Mouse (Mus musculus) cerebellum, adult 2 months (tissue): ENCODE results near the gene Vamp9. TPM values are rescaled to one million over a fixed set of nuclear protein-coding genes. Genes with fewer than 3 reads are reported as not detected.

Experiments
- DNase-seq, 2 experiments: peaks; one replicate each; pipeline ENCODE4 v3.0.0; 2021
- H3K27ac ChIP-seq: fragments of 200-500 bp; 2 replicates; pipeline ENCODE4 v1.5.1; 2012; ENCODE audit warnings: low read length, control low read depth, inconsistent platforms; ENCODE audit not compliant: insufficient read depth
- H3K27me3 ChIP-seq: fragments of 200-500 bp; 2 replicates; pipeline ENCODE4 v1.6.1; 2012; ENCODE audit warnings: inconsistent platforms, mild to moderate bottlenecking, low read length, moderate library complexity; ENCODE audit not compliant: control insufficient read depth, insufficient read depth
- H3K4me1 ChIP-seq: fragments of 200-500 bp; 2 replicates; pipeline ENCODE4 v1.6.1; 2011; ENCODE audit warnings: low read length; ENCODE audit not compliant: control insufficient read depth, insufficient read depth
- H3K4me3 ChIP-seq: fragments of 200-500 bp; replicated peaks from 2 replicates; pipeline ENCODE3; 2011; ENCODE audit warnings: mild to moderate bottlenecking, low read depth, low read length, control low read depth; ENCODE audit not compliant: insufficient read depth
- CTCF ChIP-seq: fragments of 200-500 bp; IDR thresholded peaks from 2 replicates; pipeline ENCODE4 v1.5.1; 2011; ENCODE audit warnings: low read depth, mild to moderate bottlenecking, control low read depth, low read length, moderate library complexity, borderline replicate concordance; ENCODE audit not compliant: insufficient read depth
- POLR2A ChIP-seq: fragments of 200-500 bp; IDR thresholded peaks from 2 replicates; pipeline ENCODE4 v1.6.1; 2011; ENCODE audit warnings: low read length, control low read depth, borderline replicate concordance; ENCODE audit not compliant: insufficient read depth
- WGBS: fragments of 180-500 bp; shearing (Covaris S2); methylation state at CpG from one replicate; pipeline ENCODE4 v1.1.7; 2018; 5-methylcytosine and 5-hydroxymethylcytosine counted together
- polyA plus RNA-seq: library from polyadenylated mRNA; depleted of rRNA; stranded (reverse); fragments of >200 nt; gene quantifications from 2 replicates; pipeline ENCODE4 v1.2.3, GENCODE M21; 2012; rRNA removed

Gene Vamp9
- polyA plus RNA-seq: 0.84 TPM in 1 of 2 replicates, not detected in the other

DNA sequence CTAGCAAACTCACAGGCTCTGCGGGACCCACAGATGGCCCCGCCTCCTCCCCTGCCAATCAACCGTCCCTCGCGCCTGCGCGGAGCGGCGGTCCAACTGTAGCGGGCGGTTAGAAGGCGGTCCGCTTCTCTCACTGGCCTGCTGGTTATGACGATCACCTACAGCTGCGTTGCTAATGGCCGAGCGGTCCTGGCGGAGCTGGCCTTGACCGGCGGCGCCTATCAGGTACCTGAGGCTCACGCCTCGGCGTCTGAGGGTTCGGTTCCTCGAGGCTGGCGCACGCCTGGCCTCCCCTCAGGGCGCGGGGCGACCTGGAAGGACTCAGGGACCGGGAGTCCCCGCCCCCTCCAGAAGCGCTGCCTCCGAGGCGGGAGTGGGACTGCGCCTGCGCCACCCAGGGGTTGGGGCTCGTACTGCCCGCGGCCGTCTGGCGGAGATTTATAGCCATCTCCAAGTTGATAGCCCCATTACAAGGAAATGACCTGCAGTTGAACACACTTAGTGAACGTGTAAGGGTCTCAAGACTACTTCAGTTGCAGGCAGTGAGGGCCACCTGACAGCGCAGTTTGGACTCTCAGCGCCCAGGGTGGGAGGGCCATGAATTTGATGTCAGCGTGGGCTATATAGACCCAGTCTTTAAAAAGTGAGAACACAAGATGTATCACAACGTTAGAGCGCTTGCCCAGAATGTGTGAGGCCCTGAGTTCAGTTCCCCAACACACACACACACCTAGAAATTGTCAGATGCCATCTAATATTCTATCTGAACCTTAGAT, at the start of gene Vamp9:
Gene Vamp9 (plus strand): TSS at position 74 of the 776 bp plus-strand sequence.
- 7% methylated on average over 49 of the region's 49 CpGs for WGBS

GRCm38 (mm10) chr5:99857106-99857637, 48.9 kb upstream of the Vamp9 start:
- H3K4me1 ChIP-seq: no peaks in the 10 kb centered on the region
- 38% methylated on average over 14 of the region's 14 CpGs for WGBS
- H3K4me3 ChIP-seq: no peak overlapping the region
- TF ChIP-seq POLR2A: no peak
- TF ChIP-seq CTCF: no peak
- no peaks in the 10 kb centered on the region for H3K27me3 ChIP-seq
- no peak overlapping the region for H3K27ac ChIP-seq
- no peak for DNase-seq

More for the DNA sequence above, at the start of gene Vamp9:
- Histone ChIP-seq H3K27ac (no peak within 1 kb of the TSS), H3K4me1 (no peaks in the 10 kb centered on the region), H3K4me3 (peak within 1 kb of the TSS; percentile 63), H3K27me3 (no peaks in the 10 kb centered on the region)
- peak; percentile 92 to 93 for DNase-seq
- TF ChIP-seq CTCF (peak; percentile 30; the same call in 1 of the 2 replicates), POLR2A (peak; percentile 34; the same call in 1 of the 2 replicates)

DNA sequence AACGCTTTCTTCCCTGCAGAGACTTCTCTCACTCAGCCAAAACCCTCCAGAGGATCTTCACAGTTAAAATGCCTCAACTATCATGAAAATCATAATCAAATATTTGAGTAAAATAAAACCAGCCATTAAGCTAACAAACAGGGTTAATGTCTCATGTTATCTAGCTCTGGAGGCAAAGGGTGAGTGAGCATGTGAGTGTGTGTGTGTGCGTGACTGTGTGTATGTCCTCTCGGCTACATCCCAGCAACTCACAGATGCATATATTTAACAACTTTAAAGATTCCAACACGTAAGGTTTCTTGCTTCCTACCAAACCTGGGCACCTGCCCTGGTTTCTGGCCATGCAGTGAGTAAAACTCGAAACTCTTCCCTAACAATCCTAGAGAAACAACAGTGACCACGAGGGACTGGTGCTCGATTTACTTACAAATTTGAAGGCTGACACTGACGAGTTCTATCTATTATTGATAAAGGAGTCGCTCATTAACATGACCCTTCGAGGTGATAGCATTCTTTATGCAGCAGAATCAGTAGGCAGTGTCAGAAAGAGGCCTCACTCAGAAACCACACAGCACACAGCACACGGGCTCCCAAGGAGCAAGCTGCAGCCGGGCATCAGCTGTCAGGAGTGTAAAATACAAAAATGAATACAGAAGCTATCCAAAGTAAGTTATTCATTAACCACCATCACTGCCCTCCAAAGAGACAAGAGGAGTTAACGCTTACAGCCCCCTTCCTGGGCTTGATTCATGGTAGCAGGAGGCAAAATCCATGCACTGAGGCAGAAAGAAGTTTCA, 46.2 kb upstream of the Vamp9 start:
- 82% methylated on average over 13 of the region's 13 CpGs for WGBS
- H3K27ac ChIP-seq: no peak overlapping the region
- no peak for DNase-seq
- H3K27me3 ChIP-seq: no peaks in the 10 kb centered on the region
- H3K4me3 ChIP-seq: no peak overlapping the region
- peaks cover 5% of the 10 kb centered on the region; the same call in 1 of the 2 replicates for H3K4me1 ChIP-seq
- TF ChIP-seq CTCF (no peak), POLR2A (no peak)

DNA sequence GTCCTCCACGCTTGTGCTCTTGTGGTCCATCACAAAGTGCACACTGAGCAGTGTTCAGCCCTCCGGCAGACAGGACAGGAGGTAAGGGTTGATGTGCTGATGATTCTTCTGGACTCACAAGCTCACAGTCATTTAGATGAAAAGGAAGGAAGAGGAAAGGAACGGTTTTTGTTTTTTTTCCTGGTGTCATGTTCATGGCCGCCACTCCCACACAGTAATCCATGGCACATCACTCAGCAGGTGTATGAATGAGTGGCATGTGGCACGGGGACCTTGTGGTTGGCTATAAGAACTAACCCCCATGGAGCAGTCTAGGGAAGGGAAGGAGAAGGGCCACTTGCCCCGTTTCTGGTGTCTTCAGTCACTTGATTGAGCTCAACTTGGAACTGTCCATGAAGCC, 44.2 kb upstream of the Vamp9 start:
- no peak for DNase-seq
- no peak for TF ChIP-seq POLR2A
- TF ChIP-seq CTCF: no peak
- Histone ChIP-seq H3K4me3 (no peak overlapping the region), H3K27ac (no peak overlapping the region), H3K4me1 (peaks cover 5% of the 10 kb centered on the region; the same call in 1 of the 2 replicates), H3K27me3 (no peaks in the 10 kb centered on the region)
- WGBS: 89% methylated on average over 6 of the region's 6 CpGs

DNA sequence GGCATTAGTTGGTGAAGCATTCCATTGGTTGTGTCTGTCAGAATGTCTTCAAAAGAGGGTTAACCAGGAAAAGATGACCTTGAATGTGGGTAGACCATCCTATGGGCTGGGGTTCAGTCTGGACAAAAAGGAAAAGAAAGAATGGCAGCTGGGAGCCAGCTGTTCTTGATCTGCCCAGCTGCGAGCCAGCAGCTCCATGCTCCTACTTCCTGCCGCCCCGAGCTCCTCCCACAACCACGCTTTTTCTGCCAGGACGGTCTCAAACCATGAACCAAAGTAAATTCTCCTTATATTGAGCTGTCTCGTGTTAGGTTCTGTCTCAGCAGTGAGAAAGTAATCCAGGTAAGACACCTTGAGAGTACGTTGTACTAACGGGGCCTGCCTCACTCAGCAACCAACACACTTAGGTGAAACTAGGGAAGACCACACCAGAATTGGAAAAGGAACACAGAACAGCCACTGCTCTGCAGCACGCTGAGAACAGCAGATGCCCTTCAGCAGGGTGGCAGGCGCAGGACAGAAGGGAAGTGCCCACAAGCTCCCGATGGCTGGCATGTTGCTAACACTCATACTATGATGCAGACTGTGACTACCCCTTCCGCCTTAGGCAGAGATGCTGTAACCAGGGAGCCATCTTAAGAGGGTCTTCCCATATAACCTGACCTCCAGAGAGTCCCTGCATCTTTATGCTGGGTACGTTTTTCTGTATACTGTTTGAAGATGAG, 42.2 kb upstream of the Vamp9 start:
- no peak for TF ChIP-seq CTCF
- TF ChIP-seq POLR2A: no peak
- Histone ChIP-seq H3K4me3 (peak overlapping the region; percentile 35), H3K27ac (no peak overlapping the region), H3K4me1 (peaks cover 5% of the 10 kb centered on the region; the same call in 1 of the 2 replicates), H3K27me3 (no peaks in the 10 kb centered on the region)
- 35% methylated on average over 13 of the region's 13 CpGs for WGBS
- DNase-seq: peak; percentile 50 to 58

GRCm38 (mm10) chr5:99865779-99866178, 40.3 kb upstream of the Vamp9 start:
- H3K27ac ChIP-seq: no peak overlapping the region
- no peak overlapping the region for H3K4me3 ChIP-seq
- peaks cover 5% of the 10 kb centered on the region; the same call in 1 of the 2 replicates for H3K4me1 ChIP-seq
- 98% methylated on average over 1 of the region's 1 CpGs for WGBS
- no peak for DNase-seq
- no peaks in the 10 kb centered on the region for H3K27me3 ChIP-seq
- TF ChIP-seq POLR2A (no peak), CTCF (no peak)

DNA sequence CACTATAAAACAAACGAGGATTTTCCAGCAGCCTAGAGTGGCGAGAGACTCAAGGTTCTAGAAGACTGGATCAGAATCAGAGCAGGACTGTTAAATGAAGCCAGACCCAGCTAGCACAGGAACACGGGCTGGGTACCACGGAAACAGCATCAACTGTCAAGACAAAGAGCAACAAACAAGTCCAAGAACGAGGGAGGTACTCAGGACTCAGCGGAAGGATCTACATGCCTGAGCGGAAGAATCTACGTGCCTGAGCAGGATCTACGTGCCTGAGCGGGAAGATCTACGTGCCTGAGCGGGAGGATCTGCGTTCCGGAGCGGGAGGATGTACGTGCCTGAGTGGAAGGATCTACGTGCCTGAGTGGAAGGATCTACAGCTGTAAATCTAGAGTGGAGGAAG, 37.8 kb upstream of the Vamp9 start:
- H3K4me1 ChIP-seq: peaks cover 5% of the 10 kb centered on the region; the same call in 1 of the 2 replicates
- H3K27ac ChIP-seq: no peak overlapping the region
- no peak overlapping the region for H3K4me3 ChIP-seq
- 95% methylated on average over 17 of the region's 17 CpGs for WGBS
- DNase-seq: no peak
- TF ChIP-seq CTCF (no peak), POLR2A (no peak)
- no peaks in the 10 kb centered on the region for H3K27me3 ChIP-seq
